Mouse (Mus musculus) erythroblast, embryonic 14.5 days (primary cell): ENCODE data around the gene Dazap2.

ENCODE experiments used
- GATA1 ChIP-seq: IDR thresholded peaks from 2 replicates; pipeline ENCODE4 v1.6.1; 2012; ENCODE audit warnings: low read length, inconsistent platforms, mixed read lengths
- TAL1 ChIP-seq: IDR thresholded peaks from 3 replicates; pipeline ENCODE4 v1.6.1; 2012; ENCODE audit warnings: low read length, inconsistent platforms, mixed read lengths

DNA sequence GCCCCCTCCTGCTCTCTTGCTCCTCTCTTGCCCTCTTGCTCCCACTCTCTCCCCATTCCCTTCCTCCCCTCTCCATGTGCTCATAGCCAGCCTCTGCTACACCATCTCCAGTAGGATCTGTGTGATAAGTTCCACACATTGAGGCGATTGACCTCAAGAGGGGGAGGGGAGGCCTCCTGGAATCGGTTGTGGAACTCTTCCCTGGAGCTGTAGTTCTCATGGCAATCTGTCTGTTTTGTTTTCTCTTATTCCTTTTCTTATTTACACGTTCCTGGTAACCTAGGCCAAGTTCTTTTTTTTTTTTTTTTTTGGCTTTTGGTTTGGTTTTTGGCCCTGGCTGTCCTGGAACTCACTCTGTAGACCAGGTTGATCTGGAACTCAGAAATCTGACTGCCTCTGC, 13.5 kb upstream of the Dazap2 start:
- no peak for TF ChIP-seq TAL1
- TF ChIP-seq GATA1 = no peak
